8 mouse cellular contexts compared by ENCODE assay signal in the genomic region with DNA sequence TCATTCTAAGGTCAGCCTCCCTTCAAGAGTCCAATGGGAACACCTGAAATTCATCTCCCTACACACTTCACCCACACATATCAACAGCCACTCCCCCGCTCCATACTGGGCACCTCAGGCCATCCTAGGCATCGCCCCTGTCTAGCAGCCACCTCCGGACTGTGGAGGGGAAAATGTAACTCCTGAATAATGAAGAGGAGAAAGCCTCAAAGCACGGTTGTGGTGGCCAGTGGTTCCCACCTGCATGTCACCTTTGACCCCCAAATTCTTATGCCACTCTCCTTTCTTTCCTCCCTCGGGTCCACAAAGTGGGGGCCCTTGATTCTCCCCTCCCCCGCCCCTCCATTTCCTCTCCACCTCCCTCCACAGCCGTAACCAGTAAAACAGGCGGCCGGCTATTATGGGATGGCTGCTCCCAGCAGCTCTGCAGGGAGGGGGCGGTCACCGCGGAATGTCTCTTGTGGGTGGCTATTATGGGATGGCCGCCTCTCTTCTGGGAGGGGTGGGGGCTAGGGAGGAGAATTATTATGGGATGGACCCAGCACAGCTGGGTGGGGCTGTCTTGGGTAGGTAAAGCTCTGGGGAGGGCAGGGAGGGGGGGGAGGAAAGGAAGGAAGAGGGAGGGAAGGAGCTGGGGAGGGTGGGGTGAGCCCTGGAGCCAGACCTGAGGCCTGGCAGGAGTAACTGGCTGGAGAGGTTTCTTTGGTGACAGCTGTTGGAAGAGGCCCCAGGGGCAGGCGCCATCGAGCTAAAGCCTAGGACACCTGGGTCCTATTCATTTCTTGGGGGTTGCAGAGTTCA. TPM values are rescaled to one million over a fixed set of nuclear protein-coding genes. Genes with fewer than 3 reads are reported as not detected.
DNase-seq lines count a peak whose midpoint lies in the region; ATAC-seq lines count a peak whose summit lies in the region.

No protein-coding gene starts in this region.

- intact Hi-C loops in left cerebral cortex, postnatal 10 days (cut with DNase I) = loop anchor here (10.0 kb wide), 2 partner anchors 155 to 235 kb away; a partner anchor contains a TSS

- peak; percentile 32 for ATAC-seq in inflammation-experienced regulatory T-cells, adult 6 months
- ATAC-seq in megakaryocyte, adult 5-6 weeks (ENCODE audit: poor library complexity, severe bottlenecking) = peak; percentile 29
- no peak for ATAC-seq in monocyte, adult 5-6 weeks (replicated peaks; ENCODE audit: insufficient number of reproducible peaks, low FRiP score, low TSS enrichment, poor library complexity, severe bottlenecking)

- DNase-seq in adrenal gland, postnatal 14 days = peak; percentile 91
- DNase-seq in embryo, embryonic 11.5 days (ENCODE audit: low read depth, low spot score) = peak; percentile 67
- DNase-seq in gastrocnemius, postnatal 25 days = peak; percentile 86
- peak; percentile 82 to 93 for DNase-seq in left cerebral cortex, postnatal 10 days (ENCODE audit: extremely low spot score in 1 of 2, low spot score in 2 of 2)
- DNase-seq in right cerebral cortex, postnatal 36 days (ENCODE audit: low spot score in 2 of 2) = peak; percentile 89

RNA-seq across cellular contexts. Expression of a gene that starts 6.1 kb away (rescaled TPM):
- 189 and 192 TPM in 2 replicates for total RNA-seq in adrenal gland, postnatal 14 days (2021)
- 10 to 100 TPM; 67.8 to 72.6 TPM for total RNA-seq in gastrocnemius, postnatal 25 days (2021)
- 10 to 100 TPM; 47.0 to 76.3 (median 61.6) TPM for polyA plus RNA-seq in inflammation-experienced regulatory T-cells, adult 6 months (2017; shearing (Covaris generic))
- total RNA-seq in left cerebral cortex, postnatal 10 days (2021) = 100 to 1,000 TPM; 147 to 157 TPM
- total RNA-seq in megakaryocyte, adult 5-6 weeks (2015) = 64.9 and 75.9 TPM in 2 replicates
- 282 and 336 TPM in 2 replicates for total RNA-seq in megakaryocyte, adult 5-6 weeks (2017)
- 275 to 395 TPM (median 283 TPM) in 3 replicates for total RNA-seq in monocyte, adult 5-6 weeks (2017)

RNA-seq across cellular contexts. Expression of a gene that starts 22.0 kb away (rescaled TPM):
- total RNA-seq in adrenal gland, postnatal 14 days (2021) = 0.44 and 2.1 TPM in 2 replicates
- not detected for total RNA-seq in gastrocnemius, postnatal 25 days (2021)
- 10 to 100 TPM; 10.4 to 19.3 (median 12.1) TPM for polyA plus RNA-seq in inflammation-experienced regulatory T-cells, adult 6 months (2017; shearing (Covaris generic))
- 1 to 10 TPM in 1 of 2 experiments, under 1 TPM in 1; 0.45 to 1.0 TPM for total RNA-seq in left cerebral cortex, postnatal 10 days (2021)
- 25.1 and 25.5 TPM in 2 replicates for total RNA-seq in megakaryocyte, adult 5-6 weeks (2015)
- 27.6 and 30.0 TPM in 2 replicates for total RNA-seq in megakaryocyte, adult 5-6 weeks (2017)
- total RNA-seq in monocyte, adult 5-6 weeks (2017) = 3.1 to 8.7 TPM (median 3.6 TPM) in 3 replicates

RNA-seq across cellular contexts. Expression of a gene that starts 40.2 kb away (rescaled TPM):
- total RNA-seq in adrenal gland, postnatal 14 days (2021) = 7.5 and 8.2 TPM in 2 replicates
- 1 to 10 TPM; 1.1 to 1.9 TPM for total RNA-seq in gastrocnemius, postnatal 25 days (2021)
- polyA plus RNA-seq in inflammation-experienced regulatory T-cells, adult 6 months (2017; shearing (Covaris generic)) = 10 to 100 TPM in 2 of 3 experiments, 1 to 10 TPM in 1; 5.6 to 23.2 (median 17.7) TPM
- total RNA-seq in left cerebral cortex, postnatal 10 days (2021) = 1 to 10 TPM; 8.0 to 8.7 TPM
- total RNA-seq in megakaryocyte, adult 5-6 weeks (2015) = 9.0 and 14.2 TPM in 2 replicates
- total RNA-seq in megakaryocyte, adult 5-6 weeks (2017) = 3.4 and 8.8 TPM in 2 replicates
- total RNA-seq in monocyte, adult 5-6 weeks (2017) = 5.5 to 20.2 TPM (median 8.3 TPM) in 3 replicates

RNA-seq across cellular contexts. Expression of a gene that starts 42.0 kb away (rescaled TPM):
- total RNA-seq in adrenal gland, postnatal 14 days (2021) = 47.0 and 53.7 TPM in 2 replicates
- 10 to 100 TPM; 14.6 to 18.6 TPM for total RNA-seq in gastrocnemius, postnatal 25 days (2021)
- 10 to 100 TPM; 32.7 to 50.7 (median 48.1) TPM for polyA plus RNA-seq in inflammation-experienced regulatory T-cells, adult 6 months (2017; shearing (Covaris generic))
- 10 to 100 TPM; 32.4 to 35.6 TPM for total RNA-seq in left cerebral cortex, postnatal 10 days (2021)
- 8.5 and 12.1 TPM in 2 replicates for total RNA-seq in megakaryocyte, adult 5-6 weeks (2015)
- total RNA-seq in megakaryocyte, adult 5-6 weeks (2017) = 22.6 and 24.6 TPM in 2 replicates
- 15.9 to 23.8 TPM (median 23.2 TPM) in 3 replicates for total RNA-seq in monocyte, adult 5-6 weeks (2017)

RNA-seq across cellular contexts. Expression of a gene that starts 50.2 kb away (rescaled TPM):
- 64.9 and 71.8 TPM in 2 replicates for total RNA-seq in adrenal gland, postnatal 14 days (2021)
- total RNA-seq in gastrocnemius, postnatal 25 days (2021) = 10 to 100 TPM; 24.2 to 29.1 TPM
- 10 to 100 TPM; 39.9 to 61.7 (median 46.2) TPM for polyA plus RNA-seq in inflammation-experienced regulatory T-cells, adult 6 months (2017; shearing (Covaris generic))
- total RNA-seq in left cerebral cortex, postnatal 10 days (2021) = 10 to 100 TPM; 56.9 to 59.9 TPM
- total RNA-seq in megakaryocyte, adult 5-6 weeks (2015) = 33.0 and 35.7 TPM in 2 replicates
- 63.3 and 63.9 TPM in 2 replicates for total RNA-seq in megakaryocyte, adult 5-6 weeks (2017)
- total RNA-seq in monocyte, adult 5-6 weeks (2017) = 118 to 132 TPM (median 119 TPM) in 3 replicates
